Mouse (Mus musculus) small intestine, adult 2 months (tissue): ENCODE results near the gene Uprt. TPM values are rescaled to one million over a fixed set of nuclear protein-coding genes. Genes with fewer than 3 reads are reported as not detected.

Source experiments
- H3K27ac ChIP-seq: fragments of 200-500 bp; 2 replicates; pipeline ENCODE4 v1.5.1; 2012; ENCODE audit warnings: low read depth, low read length, control low read depth, inconsistent platforms; ENCODE audit not compliant: insufficient read depth
- H3K27me3 ChIP-seq: fragments of 200-500 bp; 2 replicates; pipeline ENCODE4 v1.6.1; 2012; ENCODE audit warnings: mild to moderate bottlenecking, moderate library complexity, low read length, inconsistent platforms; ENCODE audit not compliant: control insufficient read depth, insufficient read depth
- H3K36me3 ChIP-seq: fragments of 200-500 bp; 2 replicates; pipeline ENCODE4 v1.6.1; 2012; ENCODE audit warnings: mild to moderate bottlenecking, low read length, control low read depth, inconsistent platforms; ENCODE audit not compliant: control insufficient read depth, insufficient read depth
- H3K4me1 ChIP-seq: fragments of 200-500 bp; 2 replicates; pipeline ENCODE4 v1.6.1; 2012; ENCODE audit warnings: low read length, inconsistent platforms, mixed read lengths; ENCODE audit not compliant: control insufficient read depth, insufficient read depth, insufficient read length
- H3K4me3 ChIP-seq: fragments of 200-500 bp; 2 replicates; pipeline ENCODE4 v1.5.1; 2012; ENCODE audit warnings: low read depth, mild to moderate bottlenecking, control low read depth, inconsistent platforms, low read length, moderate library complexity
- CTCF ChIP-seq: fragments of 200-500 bp; IDR thresholded peaks from 2 replicates; pipeline ENCODE4 v1.5.1; 2012; ENCODE audit warnings: low read depth, mild to moderate bottlenecking, control low read depth, inconsistent platforms, low read length, moderate library complexity, mixed read lengths; ENCODE audit not compliant: insufficient replicate concordance, insufficient read length; ENCODE audit errors: extremely low read depth
- POLR2A ChIP-seq: fragments of 200-500 bp; IDR thresholded peaks from 2 replicates; pipeline ENCODE4 v1.6.1; 2012; ENCODE audit warnings: low read depth, mild to moderate bottlenecking, control low read depth, inconsistent platforms, low read length, moderate library complexity
- WGBS: fragments of 180-500 bp; shearing (Covaris S2); methylation state at CpG from one replicate; pipeline ENCODE4 v1.1.7; 2018; 5-methylcytosine and 5-hydroxymethylcytosine counted together
- polyA plus RNA-seq: library from polyadenylated mRNA; depleted of rRNA; stranded (reverse); fragments of >200 nt; gene quantifications from 2 replicates; pipeline ENCODE4 v1.2.3, GENCODE M21; 2012

The Uprt gene
- polyA plus RNA-seq, 1 experiment, result 4.1 TPM

- peaks cover 5% of the 10 kb centered on the region; the same call in 1 of the 2 replicates for H3K4me1 ChIP-seq
- TF ChIP-seq CTCF (no peak), POLR2A (no peak)
- H3K27me3 ChIP-seq, result no peaks in the 10 kb centered on the region
- 83% methylated on average over 2 of the region's 2 CpGs for WGBS
- no peak overlapping the region for H3K4me3 ChIP-seq
- H3K36me3 ChIP-seq, result no peaks in the 10 kb centered on the region
- no peak overlapping the region for H3K27ac ChIP-seq
Observed at GRCm38 (mm10) chrX:104485596-104485995, 3.0 kb downstream of the Uprt start.

- Histone ChIP-seq H3K27me3 (no peaks in the 10 kb centered on the region), H3K4me1 (peaks cover 6% of the 10 kb centered on the region; the same call in 1 of the 2 replicates), H3K27ac (peak overlapping the region; percentile 82), H3K4me3 (no peak overlapping the region), H3K36me3 (no peaks in the 10 kb centered on the region)
- WGBS, result 38% methylated on average over 3 of the region's 3 CpGs
- no peak for TF ChIP-seq CTCF
- TF ChIP-seq POLR2A, result no peak
Observed at GRCm38 (mm10) chrX:104488036-104488435, 5.4 kb downstream of the Uprt start.

GRCm38 (mm10) chrX:104488870-104489467, 6.4 kb downstream of the Uprt start:
- TF ChIP-seq CTCF (no peak), POLR2A (no peak)
- no peaks in the 10 kb centered on the region for H3K36me3 ChIP-seq
- no peak overlapping the region for H3K27ac ChIP-seq
- no peaks in the 10 kb centered on the region for H3K27me3 ChIP-seq
- H3K4me1 ChIP-seq, result peaks cover 6% of the 10 kb centered on the region; the same call in 1 of the 2 replicates
- no peak overlapping the region for H3K4me3 ChIP-seq
- WGBS, result 58% methylated on average over 4 of the region's 4 CpGs

GRCm38 (mm10) chrX:104489626-104490355, 7.2 kb downstream of the Uprt start:
- 30% methylated on average over 4 of the region's 4 CpGs for WGBS
- Histone ChIP-seq H3K4me3 (no peak overlapping the region), H3K27me3 (no peaks in the 10 kb centered on the region), H3K36me3 (no peaks in the 10 kb centered on the region), H3K27ac (peak overlapping the region; percentile 70), H3K4me1 (peaks cover 3% of the 10 kb centered on the region; the same call in 1 of the 2 replicates)
- no peak for TF ChIP-seq POLR2A
- TF ChIP-seq CTCF, result no peak

- no peaks in the 10 kb centered on the region for H3K27me3 ChIP-seq
- H3K27ac ChIP-seq, result no peak overlapping the region
- H3K4me3 ChIP-seq, result no peak overlapping the region
- no peaks in the 10 kb centered on the region for H3K4me1 ChIP-seq
- no peak for TF ChIP-seq CTCF
- TF ChIP-seq POLR2A, result no peak
- WGBS, result 92% methylated on average over 5 of the region's 5 CpGs
- H3K36me3 ChIP-seq, result 0 out of 2 replicates have a peak, but pooled peaks cover 5% of the 10 kb centered on the region
Observed at GRCm38 (mm10) chrX:104501765-104502164, 19.1 kb downstream of the Uprt start.

GRCm38 (mm10) chrX:104542635-104543034, 60.0 kb downstream of the Uprt start:
- WGBS, result 89% methylated on average over 4 of the region's 4 CpGs
- Histone ChIP-seq H3K4me3 (no peak overlapping the region), H3K36me3 (no peaks in the 10 kb centered on the region), H3K27ac (no peak overlapping the region), H3K4me1 (no peaks in the 10 kb centered on the region), H3K27me3 (no peaks in the 10 kb centered on the region)
- TF ChIP-seq CTCF (no peak), POLR2A (no peak)

GRCm38 (mm10) chrX:104543919-104544595, 61.4 kb downstream of the Uprt start:
- Histone ChIP-seq H3K36me3 (no peaks in the 10 kb centered on the region), H3K27me3 (no peaks in the 10 kb centered on the region), H3K4me3 (no peak overlapping the region), H3K4me1 (no peaks in the 10 kb centered on the region), H3K27ac (no peak overlapping the region)
- WGBS, result 79% methylated on average over 4 of the region's 4 CpGs
- TF ChIP-seq CTCF (no peak), POLR2A (no peak)
